Comparison of ENCODE assay signal across 25 mouse cellular contexts in the genomic region with DNA sequence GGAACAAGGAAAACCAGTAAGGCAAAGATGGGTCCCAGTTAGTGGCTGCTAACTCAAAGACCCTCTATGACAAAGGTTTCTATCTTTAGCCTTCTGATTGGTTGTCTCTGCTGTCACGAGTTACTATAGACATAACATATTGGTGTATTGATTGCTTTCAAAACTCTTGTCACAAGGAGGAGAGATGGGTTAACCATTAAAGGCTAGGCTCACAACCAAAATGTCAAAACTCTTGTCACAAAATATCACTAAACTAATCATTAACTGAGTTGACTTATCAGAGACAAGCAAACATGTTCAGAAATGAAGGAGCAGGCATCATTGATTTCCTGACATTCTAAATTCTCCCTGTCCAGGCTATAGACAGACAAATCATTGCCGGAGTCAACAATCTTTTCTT.
DNase-seq lines count a peak whose midpoint lies in the region; ATAC-seq and TF ChIP-seq lines count a peak whose summit lies in the region.
"Had no signal": no experiment of that assay in that cellular context is flagged by ENCODE, and none has a peak within 500 bp of the region (broad histone marks: within the 10 kb centered on the region; RNA-seq: fewer than 3 reads in every experiment).

No protein-coding gene starts in this region.

- WGBS in heart, embryonic 13.5 days = 74% methylated on average over 2 of the region's 2 CpGs
- 73% methylated on average over 2 of the region's 2 CpGs for WGBS in heart, postnatal 0 days
- 50% methylated on average over 2 of the region's 2 CpGs for WGBS in liver, postnatal 0 days (ENCODE audit: insufficient replicate concordance)
- WGBS in liver, embryonic 11.5 days = 59% methylated on average over 2 of the region's 2 CpGs

- no peaks in the 10 kb centered on the region for H3K27me3 ChIP-seq in heart, embryonic 13.5 days (replicated peaks)
- no peaks in the 10 kb centered on the region for H3K27me3 ChIP-seq in heart, postnatal 0 days (ENCODE audit: control insufficient read depth, insufficient read depth, low read length)
- no peaks in the 10 kb centered on the region for H3K27me3 ChIP-seq in liver, postnatal 0 days (ENCODE audit: insufficient read depth, low read length)
- no peaks in the 10 kb centered on the region for H3K27me3 ChIP-seq in liver, embryonic 11.5 days (replicated peaks; ENCODE audit: control insufficient read depth, insufficient read depth, low read length)
- H3K27me3 ChIP-seq: embryonic facial prominence, embryonic 13.5 days; forebrain, embryonic 12.5 days; forebrain, embryonic 15.5 days; hindbrain, embryonic 12.5 days; hindbrain, embryonic 15.5 days had no signal

- H3K36me3 ChIP-seq in heart, embryonic 13.5 days = no peaks in the 10 kb centered on the region
- no peaks in the 10 kb centered on the region for H3K36me3 ChIP-seq in heart, postnatal 0 days (replicated peaks; ENCODE audit: control insufficient read depth, insufficient read depth, low read length)
- H3K36me3 ChIP-seq in liver, postnatal 0 days (replicated peaks; ENCODE audit: insufficient read depth, low read length) = no peaks in the 10 kb centered on the region
- no peaks in the 10 kb centered on the region for H3K36me3 ChIP-seq in liver, embryonic 11.5 days (ENCODE audit: control insufficient read depth, insufficient read depth, low read length)
- H3K36me3 ChIP-seq: embryonic facial prominence, embryonic 10.5 days; embryonic facial prominence, embryonic 13.5 days; forebrain, embryonic 12.5 days; forebrain, embryonic 15.5 days; hindbrain, embryonic 12.5 days; hindbrain, embryonic 15.5 days had no signal

- DNase-seq in heart, adult 11 months = peak; percentile 35
- no peak for DNase-seq in heart, postnatal 36 days
- DNase-seq in heart, adult 8-10 months (ENCODE audit: low spot score) = no peak
- DNase-seq in heart, postnatal 0 days (ENCODE audit: low spot score) = no peak
- no peak for DNase-seq in heart, adult 9 months (ENCODE audit: low spot score in 2 of 2)
- DNase-seq in liver, postnatal 0 days = no peak
- DNase-seq in liver, embryonic 11.5 days (ENCODE audit: low spot score) = no peak
- DNase-seq: adrenal gland, adult 8-10 months; adrenal gland, postnatal 25 days; cerebellum, adult 11-12 months; cerebellum, adult 8-10 months; cerebellum, postnatal 10 days; cerebellum, postnatal 36 days; gastrocnemius, postnatal 25 days; heart, postnatal 10 days had no signal

- peak overlapping the region; percentile 66 for H3K27ac ChIP-seq in heart, embryonic 13.5 days (replicated peaks)
- peak overlapping the region; percentile 52 for H3K27ac ChIP-seq in heart, postnatal 0 days (ENCODE audit: low read depth)
- H3K27ac ChIP-seq in liver, postnatal 0 days (ENCODE audit: low read depth) = no peak overlapping the region
- H3K27ac ChIP-seq in liver, embryonic 11.5 days (ENCODE audit: low read depth, low read length) = no peak overlapping the region
- H3K27ac ChIP-seq: embryonic facial prominence, embryonic 10.5 days; embryonic facial prominence, embryonic 13.5 days; forebrain, embryonic 12.5 days; forebrain, embryonic 15.5 days; hindbrain, embryonic 12.5 days; hindbrain, embryonic 15.5 days had no signal

- TF ChIP-seq CTCF in heart, postnatal 0 days (IDR thresholded peaks at IDR 0.05; ENCODE audit: low read depth) = no peak
- TF ChIP-seq CTCF in liver, postnatal 0 days (IDR thresholded peaks at IDR 0.05; ENCODE audit: low read depth) = no peak

- intact Hi-C loops in heart, postnatal 36 days (cut with DNase I) = no loop called here

- H3K9me3 ChIP-seq in heart, embryonic 13.5 days = no peaks in the 10 kb centered on the region
- no peaks in the 10 kb centered on the region for H3K9me3 ChIP-seq in heart, postnatal 0 days (replicated peaks; ENCODE audit: control insufficient read depth, low read length)
- no peaks in the 10 kb centered on the region for H3K9me3 ChIP-seq in liver, postnatal 0 days (ENCODE audit: low read length)
- H3K9me3 ChIP-seq in liver, embryonic 11.5 days (ENCODE audit: control insufficient read depth, low read length) = no peaks in the 10 kb centered on the region
- H3K9me3 ChIP-seq: embryonic facial prominence, embryonic 10.5 days; embryonic facial prominence, embryonic 13.5 days; forebrain, embryonic 12.5 days; forebrain, embryonic 15.5 days; hindbrain, embryonic 12.5 days; hindbrain, embryonic 15.5 days had no signal

- H3K4me1 ChIP-seq in heart, embryonic 13.5 days = peaks cover 84% of the 10 kb centered on the region
- H3K4me1 ChIP-seq in heart, postnatal 0 days (ENCODE audit: control insufficient read depth, insufficient read depth) = peaks cover 57% of the 10 kb centered on the region
- peaks cover 11% of the 10 kb centered on the region for H3K4me1 ChIP-seq in liver, postnatal 0 days (ENCODE audit: insufficient read depth)
- H3K4me1 ChIP-seq in liver, embryonic 11.5 days (replicated peaks; ENCODE audit: control insufficient read depth, insufficient read depth, low read length) = no peaks in the 10 kb centered on the region; the same call in 1 of the 2 replicates
- H3K4me1 ChIP-seq: forebrain, embryonic 12.5 days; forebrain, embryonic 15.5 days; hindbrain, embryonic 12.5 days; hindbrain, embryonic 15.5 days had no signal

- no peak for ATAC-seq in heart, embryonic 13.5 days (ENCODE audit: extremely low read depth, insufficient number of reproducible peaks, low FRiP score, low TSS enrichment)
- ATAC-seq in heart, postnatal 0 days (ENCODE audit: insufficient read depth, low read depth) = no peak
- ATAC-seq in liver, postnatal 0 days = peak; percentile 91
- no peak for ATAC-seq in liver, embryonic 11.5 days (replicated peaks; ENCODE audit: low FRiP score)
- ATAC-seq: activated CD4-positive, CD25-positive, alpha-beta regulatory T cell, adult 4 months; forebrain, embryonic 15.5 days; intestine, postnatal 0 days had no signal

- no peak overlapping the region for H3K9ac ChIP-seq in heart, embryonic 13.5 days
- H3K9ac ChIP-seq in heart, postnatal 0 days (replicated peaks; ENCODE audit: low read depth, low read length) = no peak overlapping the region
- no peak overlapping the region for H3K9ac ChIP-seq in liver, postnatal 0 days (replicated peaks)
- H3K9ac ChIP-seq in liver, embryonic 11.5 days (ENCODE audit: low read depth, low read length) = no peak overlapping the region
- H3K9ac ChIP-seq: embryonic facial prominence, embryonic 13.5 days; forebrain, embryonic 12.5 days; forebrain, embryonic 15.5 days; hindbrain, embryonic 12.5 days; hindbrain, embryonic 15.5 days had no signal

- H3K4me2 ChIP-seq in heart, embryonic 13.5 days = no peak overlapping the region
- no peak overlapping the region for H3K4me2 ChIP-seq in heart, postnatal 0 days (ENCODE audit: low read depth, low read length)
- H3K4me2 ChIP-seq in liver, postnatal 0 days (ENCODE audit: low read depth, low read length) = no peak overlapping the region
- no peak overlapping the region for H3K4me2 ChIP-seq in liver, embryonic 11.5 days
- H3K4me2 ChIP-seq: embryonic facial prominence, embryonic 13.5 days; forebrain, embryonic 12.5 days; forebrain, embryonic 15.5 days; hindbrain, embryonic 12.5 days; hindbrain, embryonic 15.5 days had no signal

- H3K4me3 ChIP-seq in heart, embryonic 13.5 days = no peak overlapping the region
- H3K4me3 ChIP-seq in heart, postnatal 0 days (ENCODE audit: low read depth, low read length) = no peak overlapping the region
- H3K4me3 ChIP-seq in liver, postnatal 0 days (ENCODE audit: low read depth, low read length) = no peak overlapping the region
- H3K4me3 ChIP-seq in liver, embryonic 11.5 days (ENCODE audit: low read depth, low read length) = no peak overlapping the region
- H3K4me3 ChIP-seq: embryonic facial prominence, embryonic 10.5 days; embryonic facial prominence, embryonic 13.5 days; erythroblast, embryonic 14.5 days; forebrain, embryonic 12.5 days; forebrain, embryonic 15.5 days; hindbrain, embryonic 12.5 days; hindbrain, embryonic 15.5 days had no signal

- no peak for TF ChIP-seq EP300 in heart, postnatal 0 days (IDR thresholded peaks at IDR 0.05; ENCODE audit: low read depth)
- no peak for TF ChIP-seq EP300 in liver, postnatal 0 days (IDR thresholded peaks at IDR 0.05; ENCODE audit: low read depth)

Comparison
In these comparisons a context has a peak if more than half of its experiments do, and no peak if none do; other contexts are left out.
1. H3K27ac ChIP-seq: peak in heart, embryonic 13.5 days (single experiment) and heart, postnatal 0 days (single experiment); none in liver, postnatal 0 days (single experiment) and liver, embryonic 11.5 days (single experiment).